Mouse (Mus musculus): ENCODE data around the gene Fam20a. TPM values are rescaled to one million over a fixed set of nuclear protein-coding genes. Genes with fewer than 3 reads are reported as not detected.
"Not testable (repeated sequence)": the region's sequence is repeated elsewhere in the genome, so short reads cannot be mapped to it uniquely, and the experiment has no call there.

Gene Fam20a
- polyA plus RNA-seq, 1 experiment: 11.8 TPM

DNA sequence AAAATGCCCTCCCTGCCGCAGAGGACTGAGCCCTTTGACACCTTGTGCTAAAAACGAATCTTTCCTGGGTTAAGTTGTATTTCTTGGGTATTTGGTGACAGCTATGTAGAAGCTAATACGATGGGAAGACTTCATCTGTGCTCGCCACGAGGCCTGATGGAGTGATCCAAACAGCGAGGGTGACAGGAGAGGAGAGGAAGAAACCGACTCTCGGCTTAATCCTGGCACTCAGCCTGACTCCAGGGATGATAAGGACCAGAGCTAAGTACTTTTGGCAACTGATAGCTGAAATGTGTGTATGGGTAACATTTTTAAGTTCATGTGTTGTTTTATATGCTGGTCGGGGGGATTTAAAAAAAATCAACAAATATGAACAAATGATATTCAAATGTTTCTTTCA lies 41.1 kb downstream of the Fam20a start:
- DNase-seq (ENCODE audit: low spot score): no peak

GRCm38 (mm10) chr11:109678291-109678690 lies 43.8 kb downstream of the Fam20a start:
- peak; percentile 10 for DNase-seq (ENCODE audit: low spot score)

DNA sequence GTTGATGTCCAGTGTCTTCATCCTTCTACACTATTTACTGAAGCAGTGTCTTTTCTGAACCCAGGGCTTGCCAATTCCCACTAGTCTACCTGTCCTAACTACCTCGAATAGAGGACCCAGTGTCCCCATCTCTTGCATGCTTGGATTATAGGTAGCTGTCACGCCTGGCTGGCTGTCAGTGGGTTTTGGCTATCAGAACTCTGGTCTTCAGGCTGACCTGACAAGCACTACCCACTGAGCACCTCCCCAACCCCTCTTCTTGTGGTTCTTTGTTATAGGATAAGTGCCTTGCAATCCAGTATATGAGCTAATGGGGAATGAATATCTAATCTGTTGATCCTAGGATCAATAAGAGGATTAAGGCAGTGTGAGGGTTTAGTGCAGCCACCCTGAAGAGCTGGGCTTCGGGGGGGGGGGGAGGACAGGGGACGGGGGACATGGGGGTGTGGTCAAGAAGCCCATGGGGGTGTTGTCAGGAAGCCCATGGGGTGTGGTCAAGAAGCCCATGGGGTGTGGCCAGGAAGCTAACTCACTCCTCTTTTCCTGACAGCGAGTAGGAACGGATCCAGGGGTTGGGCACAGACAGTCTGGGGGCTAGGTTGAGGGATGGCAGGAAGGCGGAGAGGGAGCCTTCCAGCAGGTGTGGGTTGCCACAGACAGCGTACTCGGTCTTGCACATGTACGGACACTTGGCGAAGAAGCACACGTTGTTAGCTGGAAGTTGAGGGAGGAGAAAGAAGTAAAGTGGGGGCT lies 45.3 kb downstream of the Fam20a start:
- DNase-seq (ENCODE audit: low spot score): no peak

DNA sequence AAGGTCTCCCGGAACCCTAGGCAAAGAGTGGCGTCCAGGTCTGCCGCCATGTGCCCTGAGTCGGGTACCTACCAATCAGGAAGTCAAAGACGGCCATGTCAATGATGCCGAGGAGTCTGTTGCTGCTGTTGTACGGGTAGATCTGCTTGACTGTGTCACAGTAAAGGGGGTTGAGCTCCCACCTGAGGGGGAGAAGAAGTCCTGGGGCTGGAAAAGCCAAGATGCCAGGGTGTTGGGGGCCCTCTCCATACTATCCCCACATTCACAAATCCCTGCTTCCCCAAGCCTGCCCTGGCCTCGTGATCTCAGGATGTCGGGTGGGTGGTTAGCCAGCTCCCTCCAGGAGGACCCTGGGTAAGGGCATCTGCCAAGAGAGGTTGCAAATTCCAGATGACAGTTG lies 46.3 kb downstream of the Fam20a start:
- no peak for DNase-seq (ENCODE audit: low spot score)

DNA sequence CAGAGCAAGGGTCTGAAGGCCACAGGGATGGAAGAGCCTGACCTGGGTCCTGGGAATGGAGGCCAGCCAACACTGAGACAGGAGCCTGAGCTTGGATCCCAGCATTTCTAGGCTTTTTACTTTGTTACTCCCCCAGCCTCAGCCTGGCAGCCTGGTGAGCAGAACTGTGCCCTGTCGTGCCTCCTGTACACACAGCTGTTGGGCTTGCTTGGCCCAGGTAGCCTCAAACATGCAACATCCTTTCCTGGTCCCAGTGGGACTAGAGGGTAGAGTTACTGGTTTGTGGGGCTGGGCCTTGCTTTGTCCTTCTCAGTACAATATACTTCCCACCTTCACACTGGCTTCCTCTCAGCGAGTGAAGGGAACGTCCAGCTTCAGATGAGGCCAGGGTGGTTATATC lies 46.9 kb downstream of the Fam20a start:
- DNase-seq (ENCODE audit: low spot score): no peak

DNA sequence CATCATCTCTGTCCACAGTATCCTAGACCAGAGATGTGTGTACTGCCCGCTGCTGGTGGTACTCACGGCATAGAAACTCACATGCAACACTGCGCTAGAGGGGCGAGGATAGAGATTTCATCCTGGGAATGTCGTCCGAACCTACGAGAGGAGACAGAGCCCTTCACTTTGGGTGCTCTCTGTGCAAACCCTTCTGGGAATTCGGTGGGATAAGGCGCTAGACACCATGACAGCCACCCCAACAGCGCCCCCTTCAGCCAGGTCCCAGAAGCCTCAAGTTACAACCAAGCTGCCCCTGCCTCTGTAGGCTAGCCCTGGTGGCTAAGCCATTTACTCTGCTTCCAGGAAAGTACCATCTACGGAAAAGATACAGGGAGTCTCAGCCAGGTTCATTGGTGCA lies 47.5 kb downstream of the Fam20a start:
- DNase-seq (ENCODE audit: low spot score): no peak

- no peak for DNase-seq (ENCODE audit: low spot score)
Observed at GRCm38 (mm10) chr11:109673741-109674140, 48.3 kb downstream of the Fam20a start.

DNA sequence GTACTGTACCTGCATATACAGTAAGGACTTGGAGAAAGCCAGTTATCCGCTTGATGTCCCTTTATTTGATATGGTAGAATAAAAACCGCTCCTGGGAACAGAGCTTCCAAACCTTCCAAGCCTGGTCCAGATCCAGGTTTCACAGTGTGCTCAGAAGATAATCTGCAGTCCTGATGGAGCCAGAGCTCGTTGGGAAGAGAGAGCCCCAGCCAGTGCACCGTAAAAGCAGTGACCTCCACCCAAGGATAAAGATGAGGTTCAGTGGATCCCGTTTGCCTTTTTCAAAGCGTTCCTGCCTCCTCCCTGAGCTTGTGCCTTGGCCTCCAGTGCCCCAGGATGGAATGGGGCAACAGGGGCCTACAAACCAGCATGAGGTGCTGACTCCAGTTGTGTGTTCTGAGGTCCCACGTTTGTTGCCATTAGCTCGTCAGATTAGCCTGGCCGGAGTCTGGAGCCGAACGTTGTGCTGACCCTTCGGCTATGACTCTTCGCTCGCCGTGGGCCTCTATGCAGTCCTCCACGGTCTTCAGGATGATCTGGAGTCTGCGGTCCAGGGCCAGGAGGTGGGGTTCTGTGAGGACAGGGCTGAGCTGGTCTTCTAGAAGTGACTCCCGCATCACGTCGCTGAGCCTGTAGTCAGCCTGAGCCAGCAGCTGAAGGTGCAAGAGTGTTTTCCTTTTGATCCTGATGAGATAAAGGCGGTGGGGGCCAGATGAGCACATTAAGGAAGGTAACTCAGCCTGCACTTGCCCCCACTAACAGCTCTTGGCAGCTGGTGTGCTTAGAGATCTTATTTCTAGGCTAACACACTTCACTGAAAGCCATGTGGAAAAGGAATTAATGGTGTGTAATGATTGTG lies 49.0 kb downstream of the Fam20a start:
- no peak for DNase-seq (ENCODE audit: low spot score)

- no peak for DNase-seq (ENCODE audit: low spot score)
Observed at GRCm38 (mm10) chr11:109672396-109672795, 49.7 kb downstream of the Fam20a start.

- DNase-seq (ENCODE audit: low spot score): no peak
Observed at GRCm38 (mm10) chr11:109672021-109672324, 50.1 kb downstream of the Fam20a start.

DNA sequence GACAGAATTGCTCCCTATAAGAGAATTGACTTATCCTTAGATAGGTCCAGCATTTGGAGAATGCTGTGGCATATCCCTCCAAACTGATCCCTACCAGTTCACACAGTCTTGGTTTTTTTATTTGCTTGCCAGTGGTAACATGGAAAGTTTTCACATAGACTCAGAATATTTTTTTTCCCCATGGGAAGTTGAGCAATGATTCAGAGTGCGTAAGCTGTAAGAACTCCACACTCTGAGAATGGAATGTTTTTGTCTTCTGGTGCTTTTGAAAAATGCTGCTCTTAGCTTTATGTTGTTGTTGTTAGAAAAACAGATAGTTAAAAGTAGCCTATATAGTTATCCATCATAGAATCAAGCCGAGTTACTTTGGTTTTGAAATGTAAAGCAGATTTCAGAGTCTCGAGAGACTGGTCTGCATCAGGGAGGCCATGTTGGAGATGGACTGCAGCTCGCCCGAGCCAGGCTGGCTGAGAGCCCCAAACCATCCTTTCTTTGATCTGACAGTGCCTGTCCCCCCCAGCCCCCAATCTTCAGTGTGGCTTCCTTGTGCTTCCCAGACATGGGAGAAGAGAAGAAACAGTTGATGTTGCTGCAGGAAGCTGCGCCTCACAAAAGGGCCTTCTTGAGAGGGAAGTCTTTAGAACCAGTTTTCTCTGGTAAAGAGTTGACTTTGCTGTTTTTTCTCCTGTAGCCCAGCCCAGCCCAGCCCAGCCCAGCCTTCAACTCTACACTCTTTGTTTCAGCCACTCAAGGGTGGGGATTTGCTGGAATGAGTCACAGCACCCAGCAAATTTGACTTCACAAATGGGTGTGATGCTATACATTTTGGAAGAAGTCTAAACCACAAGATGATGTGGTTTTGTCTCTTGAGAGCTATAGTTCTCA lies 50.7 kb downstream of the Fam20a start:
- no peak for DNase-seq (ENCODE audit: low spot score)

DNA sequence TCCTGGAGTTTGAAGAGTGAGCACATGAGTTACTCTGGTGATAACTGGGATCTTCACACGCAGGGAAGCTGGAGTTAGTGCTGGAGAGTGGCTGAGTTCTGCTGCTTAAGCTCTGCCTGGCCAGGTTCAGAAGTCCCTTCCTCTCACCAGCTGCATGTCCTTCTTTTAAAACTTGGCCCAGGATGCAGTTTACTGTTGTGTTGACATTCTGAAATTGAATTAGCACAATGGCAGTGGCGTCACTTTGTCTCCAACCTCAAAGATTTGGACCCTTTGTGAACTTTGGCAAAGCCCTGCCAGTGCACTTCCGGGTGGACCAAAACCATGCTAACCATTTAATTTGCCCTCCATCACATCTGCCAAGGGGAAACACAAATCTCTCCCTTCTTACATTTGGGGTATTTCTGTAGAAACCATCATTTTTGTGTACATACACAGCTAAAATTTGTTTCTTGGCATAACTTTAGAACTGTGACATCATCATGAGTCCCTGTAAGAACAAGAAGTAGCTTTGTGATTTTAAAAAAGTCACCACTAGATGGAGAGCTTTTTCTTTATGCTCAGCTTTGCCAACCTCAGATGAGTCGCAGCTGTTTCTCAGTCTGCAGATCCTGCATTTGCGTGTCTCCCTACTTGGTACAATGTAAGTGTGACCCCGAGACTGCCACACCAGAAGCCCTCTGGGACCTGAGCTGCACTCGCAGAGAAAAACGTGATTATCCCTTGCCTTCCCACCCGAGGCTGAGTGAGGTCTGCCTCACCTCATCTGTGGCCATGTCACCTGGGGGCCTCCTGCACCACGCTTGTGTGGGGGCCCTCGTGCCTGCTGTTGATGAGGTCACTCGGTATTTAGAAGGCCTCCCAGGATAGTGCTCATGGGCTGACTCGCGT lies 51.8 kb downstream of the Fam20a start:
- DNase-seq (ENCODE audit: low spot score): no peak

- DNase-seq (ENCODE audit: low spot score): no peak
Observed at GRCm38 (mm10) chr11:109669149-109669708, 52.9 kb downstream of the Fam20a start.

DNA sequence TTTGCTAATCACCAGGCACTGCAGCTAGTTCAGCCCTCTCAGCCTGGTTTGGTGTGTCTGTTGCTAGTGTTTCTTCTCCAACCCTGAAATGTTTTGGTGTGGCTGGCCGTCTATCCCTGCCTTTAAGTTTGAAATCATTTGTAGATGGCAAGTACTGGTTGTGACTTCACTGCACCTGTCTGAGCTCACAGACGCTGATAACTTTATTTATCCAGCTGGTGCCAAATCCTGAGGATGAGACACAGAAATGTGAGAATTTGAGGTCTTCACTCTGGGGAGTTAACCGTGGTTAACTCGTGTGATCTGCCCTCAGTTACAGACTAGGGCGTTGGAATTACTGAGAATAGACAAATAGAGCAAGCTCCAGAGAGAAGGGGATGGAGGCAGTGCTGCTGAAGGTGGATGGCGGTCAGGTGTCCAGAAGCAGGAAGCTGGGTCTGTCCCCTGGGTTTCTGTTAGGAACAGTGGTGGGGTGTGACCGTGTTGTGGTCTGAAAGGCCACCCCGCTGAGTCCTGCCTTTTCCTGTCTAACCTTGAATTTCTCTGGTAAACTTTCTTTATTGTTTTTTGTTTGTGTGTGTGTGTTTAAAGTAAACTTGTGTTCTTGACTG lies 53.9 kb downstream of the Fam20a start:
- DNase-seq (ENCODE audit: low spot score): no peak

GRCm38 (mm10) chr11:109667371-109667770 lies 54.7 kb downstream of the Fam20a start:
- no peak for DNase-seq (ENCODE audit: low spot score)

GRCm38 (mm10) chr11:109666411-109666810 lies 55.7 kb downstream of the Fam20a start:
- no peak for DNase-seq (ENCODE audit: low spot score)

DNA sequence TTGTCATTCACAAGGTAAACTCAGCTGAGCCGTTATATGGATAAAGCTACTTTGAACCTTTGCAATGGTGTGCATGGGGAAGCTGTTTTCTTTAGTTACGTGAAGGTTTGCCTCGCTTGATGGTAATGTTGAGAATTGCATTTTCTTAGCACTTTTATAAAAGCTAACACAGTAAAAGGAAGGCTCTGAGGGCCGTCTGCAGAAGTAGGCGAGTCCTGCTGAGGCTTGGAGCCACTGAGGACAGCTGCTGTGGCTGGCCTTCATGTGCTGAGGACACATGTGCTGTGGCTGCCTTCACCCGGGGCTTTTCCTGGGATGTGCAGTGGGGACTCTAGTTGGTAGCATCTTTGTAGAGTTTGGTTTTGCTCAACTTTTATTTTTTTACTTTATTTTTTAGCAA lies 56.7 kb downstream of the Fam20a start:
- DNase-seq (ENCODE audit: low spot score): no peak

DNA sequence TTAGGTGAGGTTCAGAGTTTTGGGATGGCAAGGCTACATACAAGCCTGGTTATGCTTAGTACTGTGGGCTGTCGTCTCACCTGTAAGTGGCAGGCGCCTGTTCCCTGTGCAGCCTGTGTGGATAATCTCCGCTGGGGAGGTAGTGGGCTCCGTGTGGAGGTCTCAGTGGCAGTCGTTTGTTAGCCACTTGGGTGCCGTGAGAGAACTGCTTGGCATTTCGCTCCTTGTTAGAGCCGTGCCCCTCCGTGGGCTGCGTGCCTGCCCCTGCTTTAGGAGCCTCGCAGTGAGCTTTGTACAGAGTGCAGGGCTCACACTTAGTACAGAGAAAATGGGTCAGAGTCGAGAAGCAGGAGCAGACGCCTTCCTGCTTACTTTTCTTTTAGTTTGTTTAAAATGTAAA lies 57.8 kb downstream of the Fam20a start:
- no peak for DNase-seq (ENCODE audit: low spot score)

DNA sequence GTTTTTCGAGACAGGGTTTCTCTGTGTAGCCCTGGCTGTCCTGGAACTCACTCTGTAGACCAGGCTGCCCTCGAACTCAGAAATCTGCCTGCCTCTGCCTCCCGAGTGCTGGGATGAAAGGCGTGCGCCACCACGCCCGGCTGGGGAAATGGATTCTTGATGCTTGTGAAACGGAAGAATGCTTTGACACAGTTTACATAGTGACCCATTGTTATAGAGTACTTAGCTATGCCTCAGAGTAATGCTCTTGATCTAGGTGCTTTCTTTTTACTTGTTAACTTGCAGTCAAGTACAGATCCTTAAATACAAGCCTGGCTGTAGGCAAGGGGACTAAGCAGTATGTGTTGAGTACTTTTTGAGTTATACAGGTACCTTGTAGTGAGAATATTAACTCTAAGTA lies 61.6 kb downstream of the Fam20a start:
- DNase-seq (ENCODE audit: low spot score): not testable (repeated sequence)

DNA sequence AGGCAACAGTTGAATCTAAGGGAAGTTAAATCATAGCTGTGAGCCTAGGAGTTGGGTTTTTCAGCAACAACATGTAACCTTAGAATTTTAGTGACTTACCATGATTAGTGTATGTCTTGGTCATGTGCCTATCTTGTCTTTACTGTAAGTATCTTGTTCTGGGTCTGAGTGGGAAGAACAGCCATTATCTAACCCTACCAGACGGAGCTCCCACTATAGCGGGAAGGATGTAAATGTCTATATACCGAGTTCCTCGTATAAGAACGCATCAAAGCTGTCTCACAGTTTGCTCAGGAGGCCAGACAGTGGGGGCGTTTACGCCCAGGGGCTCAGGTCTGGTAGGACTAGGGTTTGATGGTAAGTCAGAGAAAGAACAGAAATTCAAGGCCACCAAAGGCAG lies 65.8 kb downstream of the Fam20a start:
- no peak for DNase-seq (ENCODE audit: low spot score)

GRCm38 (mm10) chr11:109654581-109654980 lies 67.5 kb downstream of the Fam20a start:
- no peak for DNase-seq (ENCODE audit: low spot score)
